Mouse (Mus musculus): ENCODE results near the gene Cacna1s. TPM values are rescaled to one million over a fixed set of nuclear protein-coding genes. Genes with fewer than 3 reads are reported as not detected.
A peak's percentile ranks its signal among the peaks of the same experiment; 100 is the strongest.

Cacna1s gene
- polyA plus RNA-seq, 1 experiment from 2014 or later, result 0.06 TPM

- H3K4me1 ChIP-seq, result peaks cover 17% of the 10 kb centered on the region
- 0 out of 2 replicates have a peak overlapping the region, but pooled peaks have one; percentile 19 for H3K27ac ChIP-seq
- WGBS, result 75% methylated on average over 3 of the region's 3 CpGs
- no peaks in the 10 kb centered on the region for H3K9me3 ChIP-seq (replicated peaks)
- H3K4me3 ChIP-seq, result no peak overlapping the region
- H3K36me3 ChIP-seq, result no peaks in the 10 kb centered on the region
- DNase-seq (ENCODE audit: low spot score), result no peak
- H3K27me3 ChIP-seq (ENCODE audit: low read depth, poor library complexity, severe bottlenecking), result 0 out of 2 replicates have a peak, but pooled peaks cover 5% of the 10 kb centered on the region
Measured at GRCm38 (mm10) chr1:136102551-136102950, 50.0 kb downstream of the Cacna1s start.

- Histone ChIP-seq H3K9me3 (replicated peaks) (no peaks in the 10 kb centered on the region), H3K4me3 (no peak overlapping the region), H3K27ac (no peak overlapping the region), H3K4me1 (peaks cover 17% of the 10 kb centered on the region), H3K27me3 (ENCODE audit: low read depth, poor library complexity, severe bottlenecking) (0 out of 2 replicates have a peak, but pooled peaks cover 7% of the 10 kb centered on the region), H3K36me3 (no peaks in the 10 kb centered on the region)
- no peak for DNase-seq (ENCODE audit: low spot score)
- 58% methylated on average over 2 of the region's 2 CpGs for WGBS
Measured at GRCm38 (mm10) chr1:136102981-136103380, 50.4 kb downstream of the Cacna1s start.

GRCm38 (mm10) chr1:136103696-136104095 lies 51.1 kb downstream of the Cacna1s start:
- no peaks in the 10 kb centered on the region for H3K36me3 ChIP-seq
- no peak for DNase-seq (ENCODE audit: low spot score)
- H3K27me3 ChIP-seq (ENCODE audit: low read depth, poor library complexity, severe bottlenecking), result 0 out of 2 replicates have a peak, but pooled peaks cover 8% of the 10 kb centered on the region
- no peaks in the 10 kb centered on the region for H3K9me3 ChIP-seq (replicated peaks)
- H3K4me1 ChIP-seq, result peaks cover 17% of the 10 kb centered on the region
- 90% methylated on average over 7 of the region's 7 CpGs for WGBS
- H3K4me3 ChIP-seq, result no peak overlapping the region
- H3K27ac ChIP-seq, result no peak overlapping the region

- Histone ChIP-seq H3K9me3 (replicated peaks) (no peaks in the 10 kb centered on the region), H3K27ac (no peak overlapping the region; the same call in 1 of the 2 replicates), H3K4me3 (no peak overlapping the region), H3K4me1 (peaks cover 17% of the 10 kb centered on the region), H3K36me3 (no peaks in the 10 kb centered on the region), H3K27me3 (ENCODE audit: low read depth, poor library complexity, severe bottlenecking) (0 out of 2 replicates have a peak, but pooled peaks cover 8% of the 10 kb centered on the region)
- no peak for DNase-seq (ENCODE audit: low spot score)
- 25% methylated on average over 4 of the region's 4 CpGs for WGBS
Measured at GRCm38 (mm10) chr1:136104741-136105140, 52.2 kb downstream of the Cacna1s start.

GRCm38 (mm10) chr1:136109464-136109863 lies 56.9 kb downstream of the Cacna1s start:
- Histone ChIP-seq H3K4me1 (peaks cover 14% of the 10 kb centered on the region), H3K36me3 (no peaks in the 10 kb centered on the region), H3K27me3 (ENCODE audit: low read depth, poor library complexity, severe bottlenecking) (0 out of 2 replicates have a peak, but pooled peaks cover 8% of the 10 kb centered on the region), H3K4me3 (no peak overlapping the region), H3K9me3 (replicated peaks) (no peaks in the 10 kb centered on the region), H3K27ac (no peak overlapping the region)
- DNase-seq (ENCODE audit: low spot score), result no peak
- 90% methylated on average over 2 of the region's 2 CpGs for WGBS

GRCm38 (mm10) chr1:136116183-136116582 lies 63.6 kb downstream of the Cacna1s start:
- 33% methylated on average over 3 of the region's 3 CpGs for WGBS
- no peaks in the 10 kb centered on the region for H3K9me3 ChIP-seq (replicated peaks)
- DNase-seq (ENCODE audit: low spot score), result peak; percentile 78
- H3K36me3 ChIP-seq, result no peaks in the 10 kb centered on the region
- H3K27ac ChIP-seq, result no peak overlapping the region
- H3K27me3 ChIP-seq (ENCODE audit: low read depth, poor library complexity, severe bottlenecking), result no peaks in the 10 kb centered on the region
- H3K4me1 ChIP-seq, result peaks cover 37% of the 10 kb centered on the region
- no peak overlapping the region for H3K4me3 ChIP-seq

- H3K4me1 ChIP-seq, result peaks cover 37% of the 10 kb centered on the region
- no peaks in the 10 kb centered on the region for H3K9me3 ChIP-seq (replicated peaks)
- no peaks in the 10 kb centered on the region for H3K27me3 ChIP-seq (ENCODE audit: low read depth, poor library complexity, severe bottlenecking)
- no peaks in the 10 kb centered on the region for H3K36me3 ChIP-seq
- no peak overlapping the region for H3K4me3 ChIP-seq
- WGBS, result 86% methylated on average over 9 of the region's 9 CpGs
- no peak for DNase-seq (ENCODE audit: low spot score)
- 0 out of 2 replicates have a peak overlapping the region, but pooled peaks have one; percentile 66 for H3K27ac ChIP-seq
Measured at GRCm38 (mm10) chr1:136117069-136117468, 64.5 kb downstream of the Cacna1s start.

- DNase-seq (ENCODE audit: low spot score), result peak; percentile 61
- Histone ChIP-seq H3K4me3 (no peak overlapping the region), H3K4me1 (peaks cover 37% of the 10 kb centered on the region), H3K27me3 (ENCODE audit: low read depth, poor library complexity, severe bottlenecking) (no peaks in the 10 kb centered on the region), H3K36me3 (no peaks in the 10 kb centered on the region), H3K27ac (peak overlapping the region; percentile 66), H3K9me3 (replicated peaks) (no peaks in the 10 kb centered on the region)
- 11% methylated on average over 8 of the region's 8 CpGs for WGBS
Measured at GRCm38 (mm10) chr1:136118875-136119274, 66.3 kb downstream of the Cacna1s start.

- DNase-seq (ENCODE audit: low spot score), result no peak
- WGBS, result 79% methylated on average over 7 of the region's 7 CpGs
- peak overlapping the region; percentile 66 for H3K27ac ChIP-seq
Measured at GRCm38 (mm10) chr1:136119571-136120262, 67.2 kb downstream of the Cacna1s start.

GRCm38 (mm10) chr1:136120263-136120603 lies 67.7 kb downstream of the Cacna1s start:
- Histone ChIP-seq H3K4me3 (no peak overlapping the region), H3K27ac (no peak overlapping the region), H3K27me3 (ENCODE audit: low read depth, poor library complexity, severe bottlenecking) (no peaks in the 10 kb centered on the region), H3K36me3 (no peaks in the 10 kb centered on the region), H3K9me3 (replicated peaks) (no peaks in the 10 kb centered on the region), H3K4me1 (peaks cover 37% of the 10 kb centered on the region)
- WGBS, result 75% methylated on average over 1 of the region's 1 CpGs
- no peak for DNase-seq (ENCODE audit: low spot score)

More at GRCm38 (mm10) chr1:136119571-136120262, 67.2 kb downstream of the Cacna1s start:
- Histone ChIP-seq H3K36me3 (no peaks in the 10 kb centered on the region), H3K4me3 (no peak overlapping the region), H3K4me1 (peaks cover 37% of the 10 kb centered on the region), H3K27me3 (ENCODE audit: low read depth, poor library complexity, severe bottlenecking) (no peaks in the 10 kb centered on the region), H3K9me3 (replicated peaks) (no peaks in the 10 kb centered on the region)

- no peaks in the 10 kb centered on the region for H3K27me3 ChIP-seq (ENCODE audit: low read depth, poor library complexity, severe bottlenecking)
- DNase-seq (ENCODE audit: low spot score), result no peak
- no peak overlapping the region for H3K4me3 ChIP-seq
- no peaks in the 10 kb centered on the region for H3K9me3 ChIP-seq (replicated peaks)
- H3K36me3 ChIP-seq, result no peaks in the 10 kb centered on the region
- peaks cover 38% of the 10 kb centered on the region for H3K4me1 ChIP-seq
- WGBS, result 55% methylated on average over 6 of the region's 6 CpGs
- no peak overlapping the region for H3K27ac ChIP-seq
Measured at GRCm38 (mm10) chr1:136120785-136121184, 68.2 kb downstream of the Cacna1s start.

- Histone ChIP-seq H3K36me3 (no peaks in the 10 kb centered on the region), H3K9me3 (replicated peaks) (no peaks in the 10 kb centered on the region), H3K27ac (no peak overlapping the region), H3K4me1 (peaks cover 49% of the 10 kb centered on the region), H3K27me3 (ENCODE audit: low read depth, poor library complexity, severe bottlenecking) (no peaks in the 10 kb centered on the region), H3K4me3 (no peak overlapping the region)
- no peak for DNase-seq (ENCODE audit: low spot score)
- WGBS, result 87% methylated on average over 8 of the region's 8 CpGs
Measured at GRCm38 (mm10) chr1:136122030-136122429, 69.5 kb downstream of the Cacna1s start.

- no peak overlapping the region for H3K4me3 ChIP-seq
- no peak for DNase-seq (ENCODE audit: low spot score)
- H3K36me3 ChIP-seq, result no peaks in the 10 kb centered on the region
- 75% methylated on average over 10 of the region's 10 CpGs for WGBS
- peaks cover 47% of the 10 kb centered on the region for H3K4me1 ChIP-seq
- H3K27ac ChIP-seq, result no peak overlapping the region
- no peaks in the 10 kb centered on the region for H3K9me3 ChIP-seq (replicated peaks)
- H3K27me3 ChIP-seq (ENCODE audit: low read depth, poor library complexity, severe bottlenecking), result no peaks in the 10 kb centered on the region
Measured at GRCm38 (mm10) chr1:136126159-136126765, 73.7 kb downstream of the Cacna1s start.
